Mouse (Mus musculus): ENCODE data around the gene Gm13695.
"Not testable (repeated sequence)": the region's sequence is repeated elsewhere in the genome, so short reads cannot be mapped to it uniquely, and the experiment has no call there.

Gene Gm13695

GRCm38 (mm10) chr2:83967013-83967412 lies at the start of gene Gm13695:
Gm13695 (plus strand) TSS chr2:83967313.
- in situ Hi-C loops (cut with MboI; ENCODE audit: unreplicated experiment in 2 of 2), result not testable (repeated sequence)

DNA sequence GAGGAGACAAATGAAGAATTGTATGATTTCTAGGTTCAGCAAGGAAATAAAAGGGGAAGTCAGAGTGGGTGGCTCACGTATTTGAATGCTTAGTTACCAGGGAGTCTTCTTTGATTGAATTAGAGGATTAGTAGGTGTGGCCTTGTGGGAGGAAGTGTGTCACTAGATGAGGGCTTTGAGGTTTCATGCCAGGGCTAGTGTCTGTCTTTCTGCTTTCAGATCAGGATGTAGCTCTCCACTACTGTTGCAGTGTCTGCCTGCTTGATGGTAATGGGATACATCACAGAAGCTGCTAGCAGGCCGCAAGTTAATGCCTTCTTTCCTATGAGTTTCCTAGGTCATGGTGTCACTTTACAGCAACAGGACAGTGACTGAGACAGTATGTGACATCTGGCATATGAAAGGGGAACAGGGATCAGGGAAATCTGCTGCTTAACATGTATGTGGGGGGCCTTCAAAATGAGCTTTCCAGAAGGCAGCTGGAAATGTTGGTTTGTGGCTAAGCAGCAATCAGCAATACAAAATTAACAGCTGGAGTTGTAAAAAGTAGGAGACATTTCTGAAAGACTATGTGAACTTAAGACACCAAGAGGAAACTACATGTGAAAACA lies 37.5 kb upstream of the Gm13695 start:
- in situ Hi-C loops (cut with MboI; ENCODE audit: unreplicated experiment in 2 of 2), result no loop called here

DNA sequence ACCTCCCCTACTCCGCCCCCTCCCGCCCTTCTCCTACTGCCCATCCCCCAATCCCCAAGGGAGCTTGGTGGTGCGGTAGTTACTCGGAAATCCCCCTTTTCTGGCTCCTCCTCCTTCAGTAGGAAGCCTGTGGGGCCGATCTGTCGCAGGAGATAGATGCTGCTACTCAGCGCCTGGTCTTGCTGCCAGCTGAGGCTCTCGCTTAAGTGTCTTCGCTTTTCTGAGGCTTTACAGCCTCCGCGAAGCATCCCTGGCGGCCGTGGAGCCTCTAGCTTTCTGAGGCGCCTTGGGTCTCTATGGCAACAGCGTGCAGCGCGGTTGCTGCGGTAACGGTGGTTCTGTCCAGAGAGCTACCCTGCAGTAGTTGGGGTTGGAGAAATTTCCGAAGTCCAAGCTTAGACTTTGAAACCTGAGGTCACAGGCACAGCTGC lies 26.2 kb upstream of the Gm13695 start, which contains the start of gene Zswim2:
Gene Zswim2 (minus strand): TSS at position 298 of the 431 bp plus-strand sequence.
- in situ Hi-C loops (cut with MboI; ENCODE audit: unreplicated experiment in 2 of 2), result no loop called here

DNA sequence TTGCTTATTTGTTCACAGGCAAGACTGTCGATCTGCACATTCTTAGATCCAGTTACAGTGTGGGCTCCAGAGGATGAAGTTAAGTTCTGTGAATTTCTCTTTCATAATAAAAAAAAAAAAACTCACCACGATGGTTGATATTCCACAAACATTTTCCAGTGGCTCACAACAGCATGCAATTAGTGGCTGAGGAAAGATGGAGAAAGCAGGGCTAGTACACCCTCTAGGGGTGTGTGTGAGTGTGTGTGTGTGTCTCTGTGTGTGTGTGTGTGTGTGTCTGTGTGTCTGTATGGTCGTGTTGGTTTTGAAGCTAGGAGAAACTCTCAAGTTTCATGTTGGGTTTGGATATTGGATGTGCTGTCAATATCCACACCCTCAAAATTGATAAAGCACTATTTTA lies 25.7 kb upstream of the Gm13695 start:
- in situ Hi-C loops (cut with MboI; ENCODE audit: unreplicated experiment in 2 of 2), result no loop called here

DNA sequence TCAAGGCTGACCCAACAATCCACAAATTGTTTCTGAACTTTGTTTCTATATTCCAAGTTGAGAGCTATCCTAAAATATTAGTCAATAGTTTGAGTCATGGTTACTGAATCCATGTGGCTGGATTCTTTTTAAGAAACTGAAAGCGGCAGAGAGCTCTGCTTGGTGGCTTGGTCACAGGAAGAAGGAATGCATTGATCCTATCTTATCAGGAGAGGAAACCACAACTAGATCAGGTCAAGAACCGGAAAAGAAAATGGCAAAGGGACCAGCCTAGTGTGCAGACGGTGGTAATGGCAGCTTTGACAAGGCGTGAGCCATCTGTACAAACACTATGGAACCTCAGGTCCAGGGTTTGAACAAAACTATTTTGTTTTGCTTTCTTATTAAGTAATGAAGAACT lies 25.3 kb upstream of the Gm13695 start:
- in situ Hi-C loops (cut with MboI; ENCODE audit: unreplicated experiment in 2 of 2), result no loop called here

- in situ Hi-C loops (cut with MboI; ENCODE audit: unreplicated experiment in 2 of 2), result not testable (repeated sequence)
These were observed 11.7 kb upstream of the Gm13695 start, which contains the start of gene Gm13698 for GRCm38 (mm10) chr2:83955393-83955792. Gm13698 (plus strand) TSS chr2:83955693.

DNA sequence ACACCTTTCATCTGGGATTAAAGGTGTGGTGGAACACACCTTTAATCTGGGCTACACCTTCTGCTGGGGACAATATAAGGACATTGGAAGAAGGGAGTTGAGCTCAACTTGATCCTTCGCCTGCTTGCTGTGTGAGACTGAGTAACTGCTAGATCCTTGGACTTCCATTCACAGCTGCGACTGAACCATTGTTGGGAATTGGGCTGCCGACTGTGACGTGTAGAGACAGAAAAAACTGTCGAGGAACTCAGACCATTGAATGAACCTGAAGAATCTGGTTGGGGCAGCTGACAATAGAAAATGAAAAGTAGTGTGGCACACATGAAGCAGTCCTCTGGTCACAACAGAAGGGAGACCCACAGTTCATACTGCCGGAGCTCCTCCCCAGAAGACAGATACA lies 5.9 kb upstream of the Gm13695 start, which contains the start of gene Gm13693:
Gene Gm13693 (plus strand): TSS at position 301 of the 400 bp plus-strand sequence.
- in situ Hi-C loops (cut with MboI; ENCODE audit: unreplicated experiment in 2 of 2), result not testable (repeated sequence)

- in situ Hi-C loops (cut with MboI; ENCODE audit: unreplicated experiment in 2 of 2), result not testable (repeated sequence)
These were observed 5.7 kb downstream of the Gm13695 start, which contains the start of gene Gm13696 for GRCm38 (mm10) chr2:83972823-83973222. Gm13696 (plus strand) TSS chr2:83973123.

DNA sequence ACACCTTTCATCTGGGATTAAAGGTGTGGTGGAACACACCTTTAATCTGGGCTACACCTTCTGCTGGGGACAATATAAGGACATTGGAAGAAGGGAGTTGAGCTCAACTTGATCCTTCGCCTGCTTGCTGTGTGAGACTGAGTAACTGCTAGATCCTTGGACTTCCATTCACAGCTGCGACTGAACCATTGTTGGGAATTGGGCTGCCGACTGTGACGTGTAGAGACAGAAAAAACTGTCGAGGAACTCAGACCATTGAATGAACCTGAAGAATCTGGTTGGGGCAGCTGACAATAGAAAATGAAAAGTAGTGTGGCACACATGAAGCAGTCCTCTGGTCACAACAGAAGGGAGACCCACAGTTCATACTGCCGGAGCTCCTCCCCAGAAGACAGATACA lies 11.5 kb downstream of the Gm13695 start, which contains the start of gene Gm13694:
Gene Gm13694 (plus strand): TSS at position 301 of the 400 bp plus-strand sequence.
- in situ Hi-C loops (cut with MboI; ENCODE audit: unreplicated experiment in 2 of 2), result not testable (repeated sequence)

DNA sequence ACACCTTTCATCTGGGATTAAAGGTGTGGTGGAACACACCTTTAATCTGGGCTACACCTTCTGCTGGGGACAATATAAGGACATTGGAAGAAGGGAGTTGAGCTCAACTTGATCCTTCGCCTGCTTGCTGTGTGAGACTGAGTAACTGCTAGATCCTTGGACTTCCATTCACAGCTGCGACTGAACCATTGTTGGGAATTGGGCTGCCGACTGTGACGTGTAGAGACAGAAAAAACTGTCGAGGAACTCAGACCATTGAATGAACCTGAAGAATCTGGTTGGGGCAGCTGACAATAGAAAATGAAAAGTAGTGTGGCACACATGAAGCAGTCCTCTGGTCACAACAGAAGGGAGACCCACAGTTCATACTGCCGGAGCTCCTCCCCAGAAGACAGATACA lies 17.3 kb downstream of the Gm13695 start, which contains the start of gene Gm13697:
Gene Gm13697 (plus strand): TSS at position 301 of the 400 bp plus-strand sequence.
- in situ Hi-C loops (cut with MboI; ENCODE audit: unreplicated experiment in 2 of 2), result not testable (repeated sequence)

- in situ Hi-C loops (cut with MboI; ENCODE audit: unreplicated experiment in 2 of 2), result not testable (repeated sequence)
These were observed 23.1 kb downstream of the Gm13695 start, which contains the start of gene Gm13691 for GRCm38 (mm10) chr2:83990253-83990652. Gm13691 (plus strand) TSS chr2:83990553.

DNA sequence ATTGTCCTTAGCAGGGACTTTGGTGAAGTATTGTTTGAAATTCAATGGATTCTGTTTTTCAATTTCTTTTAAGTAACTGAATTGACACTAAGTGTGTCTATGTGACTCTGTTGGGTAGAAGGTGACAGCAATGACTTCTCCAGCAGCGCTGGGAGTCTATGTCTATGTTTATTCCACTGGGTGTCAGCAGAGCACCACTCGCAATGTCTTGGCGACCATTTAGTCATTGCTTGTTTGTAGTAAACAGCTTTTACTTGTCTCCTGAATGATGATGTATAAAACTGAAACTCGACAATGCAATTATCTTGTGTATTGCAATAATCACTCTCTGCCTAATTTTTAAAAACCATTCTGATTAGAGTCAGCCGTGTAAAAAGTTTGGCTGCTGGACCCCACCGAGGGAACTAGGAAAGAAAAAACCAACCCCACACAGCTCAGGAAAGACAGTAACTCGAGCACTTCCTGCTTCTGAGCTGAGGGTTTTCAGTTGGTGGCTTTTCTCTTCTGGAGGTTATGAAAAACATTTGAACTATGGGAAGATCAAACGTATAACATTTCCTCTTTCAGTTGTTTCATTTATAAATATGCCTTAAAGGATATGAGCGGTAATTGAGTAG lies 26.6 kb downstream of the Gm13695 start:
- in situ Hi-C loops (cut with MboI; ENCODE audit: unreplicated experiment in 2 of 2), result not testable (repeated sequence)

DNA sequence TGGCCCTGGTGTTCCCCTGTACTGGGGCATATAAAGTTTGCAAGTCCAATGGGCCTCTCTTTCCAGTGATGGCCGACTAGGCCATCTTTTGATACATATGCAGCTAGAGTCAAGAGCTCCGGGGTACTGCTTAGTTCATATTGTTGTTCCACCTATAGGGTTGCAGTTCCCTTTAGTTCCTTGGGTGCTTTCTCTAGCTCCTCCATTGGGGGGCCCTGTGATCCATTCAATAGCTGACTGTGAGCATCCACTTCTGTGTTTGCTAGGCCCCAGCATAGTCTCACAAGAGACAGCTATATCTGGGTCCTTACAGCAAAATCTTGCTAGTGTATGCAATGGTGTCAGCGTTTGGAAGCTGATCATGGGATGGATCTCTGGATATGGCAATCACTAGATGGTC lies 27.4 kb downstream of the Gm13695 start:
- in situ Hi-C loops (cut with MboI; ENCODE audit: unreplicated experiment in 2 of 2), result not testable (repeated sequence)

GRCm38 (mm10) chr2:84008913-84009312 lies 41.8 kb downstream of the Gm13695 start:
- in situ Hi-C loops (cut with MboI; ENCODE audit: unreplicated experiment in 2 of 2), result loop anchor here (25.0 kb wide), 6 partner anchors 222 to 1922 kb away; partner anchors contain the start of genes Calcrl (in 2 of the 2), P2rx3 (in 1 of the 2), Ssrp1 (in 1 of the 2) and Tnks1bp1 (in 1 of the 2)

- in situ Hi-C loops (cut with MboI; ENCODE audit: unreplicated experiment in 2 of 2), result loop anchor here (25.0 kb wide), 6 partner anchors 223 to 1923 kb away; partner anchors contain the start of genes Calcrl (in 2 of the 2), P2rx3 (in 1 of the 2), Ssrp1 (in 1 of the 2) and Tnks1bp1 (in 1 of the 2)
These were observed 42.7 kb downstream of the Gm13695 start for GRCm38 (mm10) chr2:84009818-84010217.

DNA sequence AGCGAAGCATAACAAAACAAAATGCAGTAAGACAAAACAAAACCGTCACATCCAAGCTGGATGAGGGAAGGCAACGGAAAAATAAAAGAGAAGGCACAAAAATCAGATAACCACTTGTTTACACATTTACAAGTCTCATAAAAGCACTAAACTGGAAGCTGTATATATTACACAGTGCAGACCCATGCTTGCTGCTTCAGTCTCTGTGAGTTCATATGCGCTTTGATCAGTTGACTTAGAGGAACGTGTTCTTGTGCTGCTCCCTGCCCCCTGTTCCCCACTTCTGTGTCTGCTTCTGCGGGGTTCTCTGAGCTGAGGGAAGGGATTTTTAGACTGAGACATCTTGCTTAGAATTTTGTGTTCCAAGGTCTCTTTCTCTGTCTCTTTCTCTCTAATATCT lies 47.5 kb downstream of the Gm13695 start:
- in situ Hi-C loops (cut with MboI; ENCODE audit: unreplicated experiment in 2 of 2), result loop anchor here (25.0 kb wide), 6 partner anchors 227 to 1927 kb away; partner anchors contain the start of genes Calcrl (in 2 of the 2), P2rx3 (in 1 of the 2), Ssrp1 (in 1 of the 2) and Tnks1bp1 (in 1 of the 2)

- in situ Hi-C loops (cut with MboI; ENCODE audit: unreplicated experiment in 2 of 2), result loop anchor here (25.0 kb wide), 6 partner anchors 229 to 1929 kb away; partner anchors contain the start of genes Calcrl (in 2 of the 2), P2rx3 (in 1 of the 2), Ssrp1 (in 1 of the 2) and Tnks1bp1 (in 1 of the 2)
These were observed 49.2 kb downstream of the Gm13695 start for GRCm38 (mm10) chr2:84016291-84016690.

DNA sequence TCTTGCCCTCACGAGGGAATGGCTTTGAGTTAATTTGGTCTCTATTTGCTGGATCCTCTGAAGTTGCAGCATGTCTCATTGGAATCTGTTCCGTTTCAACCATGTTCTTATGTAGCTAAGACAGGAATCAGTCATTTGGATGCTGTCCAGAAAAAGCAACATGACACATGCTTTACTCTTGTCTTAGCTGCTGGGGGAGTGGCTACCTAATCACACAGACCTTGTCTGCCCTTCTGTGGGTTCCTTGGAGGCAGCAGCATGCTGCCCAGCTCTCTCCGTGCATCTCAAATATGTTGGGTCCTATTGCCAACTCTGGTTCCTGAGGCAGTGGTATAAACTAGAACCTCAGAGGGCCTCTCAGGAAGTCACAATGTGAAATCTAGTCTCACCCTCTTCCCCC lies 51.2 kb downstream of the Gm13695 start:
- in situ Hi-C loops (cut with MboI; ENCODE audit: unreplicated experiment in 2 of 2), result loop anchor here (25.0 kb wide), 6 partner anchors 231 to 1931 kb away; partner anchors contain the start of genes Calcrl (in 2 of the 2), P2rx3 (in 1 of the 2), Ssrp1 (in 1 of the 2) and Tnks1bp1 (in 1 of the 2)

Data from v-Abl transformed pro-B cells (cell line).